Mouse (Mus musculus) stomach, embryonic 16.5 days (tissue): ENCODE results near the gene G6pc3. TPM values are rescaled to one million over a fixed set of nuclear protein-coding genes. Genes with fewer than 3 reads are reported as not detected.

Source experiments
- ATAC-seq: fragments of 200-750 bp; cut with Nextera tagmentation; 2 replicates; pipeline ENCODE4 v1.8.0; 2017; ENCODE audit warnings: moderate number of reproducible peaks, moderate TSS enrichment; ENCODE audit not compliant: insufficient read depth, low FRiP score
- H3K27ac ChIP-seq: fragments of 300-500 bp; sonication (generic); 2 replicates; pipeline ENCODE4 v1.5.1; 2014; ENCODE audit warnings: low read length
- H3K27me3 ChIP-seq: fragments of 300-500 bp; sonication (generic); 2 replicates; pipeline ENCODE4 v1.6.1; 2014; ENCODE audit warnings: low read length, control low read depth, mixed read lengths; ENCODE audit not compliant: control insufficient read depth, insufficient read depth
- H3K36me3 ChIP-seq: fragments of 300-500 bp; sonication (generic); 2 replicates; pipeline ENCODE4 v1.6.1; 2014; ENCODE audit warnings: low read length; ENCODE audit not compliant: control insufficient read depth, insufficient read depth
- H3K4me1 ChIP-seq: fragments of 300-500 bp; sonication (generic); 2 replicates; pipeline ENCODE4 v1.6.1; 2014; ENCODE audit warnings: low read length, control low read depth, mixed read lengths; ENCODE audit not compliant: control insufficient read depth, insufficient read depth
- H3K4me2 ChIP-seq: fragments of 300-500 bp; sonication (generic); 2 replicates; pipeline ENCODE4 v1.6.1; 2014; ENCODE audit warnings: low read depth, low read length, mixed read lengths
- H3K4me3 ChIP-seq: fragments of 300-500 bp; sonication (generic); replicated peaks from 2 replicates; pipeline ENCODE4 v1.5.1; 2014; ENCODE audit warnings: mild to moderate bottlenecking, low read length
- H3K9ac ChIP-seq: fragments of 300-500 bp; sonication (generic); 2 replicates; pipeline ENCODE4 v1.6.1; 2014; ENCODE audit warnings: low read length
- H3K9me3 ChIP-seq: fragments of 300-500 bp; sonication (generic); replicated peaks from 2 replicates; pipeline ENCODE4 v1.6.1; 2016; ENCODE audit warnings: low read length, control low read depth; ENCODE audit not compliant: control insufficient read depth
- WGBS: fragments of 180-500 bp; shearing (Covaris S2); extraction: QIAGEN DNeasy Blood & Tissue Kit; methylation state at CpG from one replicate; pipeline ENCODE4 v1.1.7; 2014; 5-methylcytosine and 5-hydroxymethylcytosine counted together
- microRNA-seq: library from miRNA; unstranded; fragments of <30 nt; microRNA quantifications from one replicate; pipeline ENCODE4, GENCODE M21; 2016
- polyA plus RNA-seq: library from polyadenylated mRNA; unstranded; fragments of >200 nt; fragmentation: Nextera tagmentation; extraction: Ambion mirVana; gene quantifications from 2 replicates; pipeline ENCODE4 v1.2.1, GENCODE M21; 2015

The G6pc3 gene
- polyA plus RNA-seq, 1 experiment from 2014 or later, result 28.7 TPM

- no peak overlapping the region for H3K27ac ChIP-seq
- no peaks in the 10 kb centered on the region for H3K27me3 ChIP-seq
- no peak overlapping the region for H3K4me3 ChIP-seq
- 0 out of 2 replicates have a peak, but pooled peaks cover 3% of the 10 kb centered on the region for H3K9me3 ChIP-seq
- H3K4me1 ChIP-seq, result peaks cover 20% of the 10 kb centered on the region
- H3K36me3 ChIP-seq, result no peaks in the 10 kb centered on the region
- no peak overlapping the region for H3K4me2 ChIP-seq
- WGBS, result 56% methylated on average over 5 of the region's 5 CpGs
- H3K9ac ChIP-seq, result no peak overlapping the region
- ATAC-seq, result no peak
These were observed 52.5 kb downstream of the G6pc3 start for GRCm38 (mm10) chr11:102241874-102242273.

Small RNAs within 50 kb of the gene (microRNA-seq; reads per million reads assigned to microRNA genes)
- gene Mir8101, result 1.5 reads per million

Other genes with a start within 250 kb of the G6pc3 start
- not detected in 2 replicates for gene Sost, start 222.6 kb upstream of the G6pc3 start, polyA plus RNA-seq
- not detected in 2 replicates for gene Cfap97d1, start 205.3 kb upstream of the G6pc3 start, polyA plus RNA-seq
- gene Dusp3, start 202.6 kb upstream of the G6pc3 start, polyA plus RNA-seq, result 26.1 and 26.3 TPM in 2 replicates
- gene Mpp3, start 161.2 kb upstream of the G6pc3 start, polyA plus RNA-seq, result 7.4 and 9.6 TPM in 2 replicates
- gene Cd300lg, start 148.1 kb upstream of the G6pc3 start, polyA plus RNA-seq, result 2.9 and 3.5 TPM in 2 replicates
- gene Mpp2, start 101.1 kb upstream of the G6pc3 start, polyA plus RNA-seq, result 7.9 and 8.3 TPM in 2 replicates
- gene Ppy, start 88.3 kb upstream of the G6pc3 start, polyA plus RNA-seq, result 6.0 and 6.7 TPM in 2 replicates
- 40.5 and 56.0 TPM in 2 replicates for gene Pyy, start 81.8 kb upstream of the G6pc3 start, polyA plus RNA-seq
- 3.2 and 4.2 TPM in 2 replicates for gene Nags, start 44.1 kb upstream of the G6pc3 start, polyA plus RNA-seq
- 27.9 and 29.0 TPM in 2 replicates for gene Tmem101, start 33.2 kb upstream of the G6pc3 start, polyA plus RNA-seq
- gene Lsm12, start 4.3 kb upstream of the G6pc3 start, polyA plus RNA-seq, result 79.2 and 85.4 TPM in 2 replicates
- 60.6 and 67.4 TPM in 2 replicates for gene Hdac5, start 40.5 kb downstream of the G6pc3 start, polyA plus RNA-seq
- gene BC030867, start 59.3 kb downstream of the G6pc3 start, polyA plus RNA-seq, result 10.8 and 12.4 TPM in 2 replicates
- 0.12 TPM in 1 of 2 replicates, not detected in the other for gene Asb16, start 79.1 kb downstream of the G6pc3 start, polyA plus RNA-seq
- gene Tmub2, start 95.3 kb downstream of the G6pc3 start, polyA plus RNA-seq, result 53.0 and 53.4 TPM in 2 replicates
- 12.2 and 13.2 TPM in 2 replicates for gene Atxn7l3, start 107.0 kb downstream of the G6pc3 start, polyA plus RNA-seq
- gene Ubtf, start 130.1 kb downstream of the G6pc3 start, polyA plus RNA-seq, result 70.5 and 71.4 TPM in 2 replicates
- 38.9 and 47.2 TPM in 2 replicates for gene Slc4a1, start 176.6 kb downstream of the G6pc3 start, polyA plus RNA-seq
- 6.8 and 7.6 TPM in 2 replicates for gene Rundc3a, start 203.8 kb downstream of the G6pc3 start, polyA plus RNA-seq
- gene Slc25a39, start 218.3 kb downstream of the G6pc3 start, polyA plus RNA-seq, result 239 and 243 TPM in 2 replicates
- gene Grn, start 240.7 kb downstream of the G6pc3 start, polyA plus RNA-seq, result 187 and 207 TPM in 2 replicates